Mouse (Mus musculus) lung, adult 2 months (tissue): ENCODE results near the gene Anp32e.

ENCODE experiments used
- CTCF ChIP-seq: fragments of 200-500 bp; IDR thresholded peaks from 2 replicates; pipeline ENCODE4 v1.5.1; 2011; ENCODE audit warnings: mild to moderate bottlenecking, low read length, control low read depth; ENCODE audit not compliant: insufficient read depth
- POLR2A ChIP-seq: fragments of 200-500 bp; IDR thresholded peaks from 2 replicates; pipeline ENCODE4 v1.6.1; 2011; ENCODE audit warnings: low read depth, mild to moderate bottlenecking, control low read depth, low read length, borderline replicate concordance; ENCODE audit errors: extremely low read depth

- TF ChIP-seq CTCF (no peak), POLR2A (no peak)
Observed at GRCm38 (mm10) chr3:95932566-95932965, 3.5 kb downstream of the Anp32e start.
